Mouse (Mus musculus) neural tube, postnatal 0 days (tissue): ENCODE measurements around the gene Gprin1. TPM values are rescaled to one million over a fixed set of nuclear protein-coding genes. Genes with fewer than 3 reads are reported as not detected.

Experiments
- polyA plus RNA-seq: library from polyadenylated mRNA; unstranded; fragments of >200 nt; fragmentation: Nextera tagmentation; extraction: Ambion mirVana; gene quantifications from 2 replicates; pipeline ENCODE4 v1.2.1, GENCODE M21; 2015

Gene Gprin1
- polyA plus RNA-seq: 23.6 and 26.8 TPM in 2 replicates

GRCm38 (mm10) chr13:54749864-54750411 is at the start of gene Gprin1:
Gene Gprin1, minus strand, starts transcription at chr13:54749874.

GRCm38 (mm10) chr13:54788740-54789560 is 39.3 kb upstream of the Gprin1 start, which contains the start of gene Tspan17:
Gene Tspan17, plus strand, starts transcription at chr13:54789377.

GRCm38 (mm10) chr13:54783698-54784097 is 34.0 kb upstream of the Gprin1 start, which contains the start of gene Eif4e1b:
Gene Eif4e1b, plus strand, starts transcription at chr13:54783998.

GRCm38 (mm10) chr13:54766192-54766768 is 16.6 kb upstream of the Gprin1 start, which contains the start of gene Sncb:
Gene Sncb, minus strand, starts transcription at chr13:54766595.

GRCm38 (mm10) chr13:54701243-54701642 is 48.4 kb downstream of the Gprin1 start, which contains the start of gene Cdhr2:
Gene Cdhr2, plus strand, starts transcription at chr13:54701461.

GRCm38 (mm10) chr13:54693558-54694347 is 55.9 kb downstream of the Gprin1 start, which contains the start of gene Rnf44:
Gene Rnf44, minus strand, starts transcription at chr13:54693907.

Other genes starting within 250 kb of the Gprin1 start
- gene Simc1, start 246.1 kb downstream of the Gprin1 start, polyA plus RNA-seq: 12.1 and 12.6 TPM in 2 replicates
- 202 and 212 TPM in 2 replicates for gene 4833439L19Rik, start 184.4 kb downstream of the Gprin1 start, polyA plus RNA-seq
- 68.5 and 72.5 TPM in 2 replicates for gene Arl10, start 174.9 kb downstream of the Gprin1 start, polyA plus RNA-seq
- gene Nop16, start 159.8 kb downstream of the Gprin1 start, polyA plus RNA-seq: 54.0 and 56.1 TPM in 2 replicates
- 356 and 375 TPM in 2 replicates for gene Higd2a, start 159.7 kb downstream of the Gprin1 start, polyA plus RNA-seq
- gene Cltb, start 138.5 kb downstream of the Gprin1 start, polyA plus RNA-seq: 338 and 377 TPM in 2 replicates
- gene Faf2, start 128.1 kb downstream of the Gprin1 start, polyA plus RNA-seq: 63.5 and 68.2 TPM in 2 replicates
- 62.0 and 62.8 TPM in 2 replicates for gene Rnf44, start 56.0 kb downstream of the Gprin1 start, polyA plus RNA-seq
- gene Cdhr2, start 48.4 kb downstream of the Gprin1 start, polyA plus RNA-seq: 0.30 and 0.43 TPM in 2 replicates
- 254 and 271 TPM in 2 replicates for gene Sncb, start 16.7 kb upstream of the Gprin1 start, polyA plus RNA-seq
- not detected in 2 replicates for gene Eif4e1b, start 34.1 kb upstream of the Gprin1 start, polyA plus RNA-seq
- gene Tspan17, start 39.5 kb upstream of the Gprin1 start, polyA plus RNA-seq: 184 and 193 TPM in 2 replicates
- 13.2 and 13.4 TPM in 2 replicates for gene Unc5a, start 199.5 kb upstream of the Gprin1 start, polyA plus RNA-seq